Comparison of ENCODE assay signal across 8 mouse cellular contexts in genomic region chr3:135826684-135827249, GRCm38 (mm10). TPM values are rescaled to one million over a fixed set of nuclear protein-coding genes. Genes with fewer than 3 reads are reported as not detected.
DNase-seq lines count a peak whose midpoint lies in the region; ATAC-seq and TF ChIP-seq lines count a peak whose summit lies in the region.

No protein-coding gene starts in this region.

- no peak for TF ChIP-seq CTCF in heart, adult 2 months (IDR thresholded peaks at IDR 0.05)
- TF ChIP-seq CTCF in MEL (IDR thresholded peaks at IDR 0.05 in 2 of 3, conservative IDR thresholded peaks at IDR 0.05 in 1 of 3; ENCODE audit: control insufficient read depth in 1 of 3, insufficient read depth in 1 of 3, low read depth in 2 of 3, low read length in 3 of 3, poor library complexity in 1 of 3, severe bottlenecking in 1 of 3), result no peak

- intact Hi-C loops in heart, adult 2 months (cut with DNase I), result no loop called here

- DNase-seq in heart, adult 2 months, result no peak
- DNase-seq in heart, postnatal 4 days, result no peak
- DNase-seq in MEL (ENCODE audit: low read depth, low spot score), result peak; percentile 79
- no peak for DNase-seq in frontal cortex, postnatal 14 days (ENCODE audit: low spot score in 2 of 2)
- no peak for DNase-seq in cerebellum, postnatal 4 days (ENCODE audit: low spot score in 2 of 2)
- DNase-seq in layer of hippocampus, adult 11-12 months (ENCODE audit: low spot score), result no peak

- H3K36me3 ChIP-seq in heart, adult 2 months (ENCODE audit: control insufficient read depth, insufficient read depth, low read length), result no peaks in the 10 kb centered on the region
- H3K36me3 ChIP-seq in MEL (ENCODE audit: control insufficient read depth in 1 of 2, insufficient read depth in 2 of 2, low read length in 2 of 2), result peaks cover 0 to 22% of the 10 kb centered on the region in 2 experiments; a peak in 2 of 4 replicates
- H3K36me3 ChIP-seq in hindbrain, embryonic 16.5 days (ENCODE audit: control insufficient read depth, insufficient read depth, low read length), result no peaks in the 10 kb centered on the region

- TF ChIP-seq POLR2A in heart, adult 2 months (IDR thresholded peaks at IDR 0.05; ENCODE audit: insufficient read depth, low read depth, low read length), result no peak
- no peak for TF ChIP-seq POLR2A in MEL (IDR thresholded peaks at IDR 0.05; ENCODE audit: control insufficient read depth in 1 of 2, insufficient read depth in 1 of 2, low read depth in 1 of 2, low read length in 2 of 2, poor library complexity in 1 of 2)

- H3K4me2 ChIP-seq in hindbrain, embryonic 16.5 days (ENCODE audit: low read length), result peak overlapping the region; percentile 97

- H3K9me3 ChIP-seq in MEL (replicated peaks; ENCODE audit: insufficient read depth, low read length), result no peaks in the 10 kb centered on the region
- H3K9me3 ChIP-seq in hindbrain, embryonic 16.5 days (ENCODE audit: control insufficient read depth, low read length), result no peaks in the 10 kb centered on the region

- no peak overlapping the region; the same call in 1 of the 2 replicates for H3K27ac ChIP-seq in heart, adult 2 months
- H3K27ac ChIP-seq in MEL (ENCODE audit: control insufficient read depth, low read depth, low read length), result peak overlapping the region; percentile 92
- no peak overlapping the region for H3K27ac ChIP-seq in hindbrain, embryonic 16.5 days (ENCODE audit: low read depth, low read length)

- no peak for TF ChIP-seq EP300 in heart, adult 2 months (IDR thresholded peaks at IDR 0.05; ENCODE audit: insufficient read depth, low read depth, low read length)
- TF ChIP-seq EP300 in MEL (IDR thresholded peaks at IDR 0.05; ENCODE audit: low read depth in 1 of 2, low read length in 2 of 2), result peak in 1 of 2 experiments; percentile 26; a peak in 1 of 4 replicates

- TF ChIP-seq RAD21 in MEL (IDR thresholded peaks at IDR 0.05; ENCODE audit: low read depth, low read length), result no peak

- H3K27me3 ChIP-seq in heart, adult 2 months (ENCODE audit: control insufficient read depth, insufficient read depth, low read length), result no peaks in the 10 kb centered on the region; the same call in 1 of the 2 replicates
- H3K27me3 ChIP-seq in MEL (ENCODE audit: control insufficient read depth in 1 of 2, insufficient read depth in 2 of 2, low read length in 2 of 2), result no peaks in the 10 kb centered on the region
- peaks cover 5% of the 10 kb centered on the region for H3K27me3 ChIP-seq in hindbrain, embryonic 16.5 days (replicated peaks; ENCODE audit: control insufficient read depth, insufficient read depth, low read length)

- H3K4me3 ChIP-seq in heart, adult 2 months, result peak overlapping the region; percentile 65
- H3K4me3 ChIP-seq in MEL (ENCODE audit: control insufficient read depth in 1 of 2, insufficient read depth in 1 of 2, low read depth in 2 of 2, low read length in 2 of 2), result peak overlapping the region; percentile 65
- peak overlapping the region; percentile 59 for H3K4me3 ChIP-seq in hindbrain, embryonic 16.5 days (ENCODE audit: low read length)

- no peaks in the 10 kb centered on the region for H3K79me2 ChIP-seq in heart, adult 2 months (replicated peaks; ENCODE audit: control insufficient read depth, insufficient read depth, low read length)
- peaks cover 2% of the 10 kb centered on the region; the same call in 1 of the 2 replicates for H3K79me2 ChIP-seq in MEL (ENCODE audit: control insufficient read depth, insufficient read depth, low read length, poor library complexity)

- H3K9ac ChIP-seq in heart, adult 2 months (ENCODE audit: low read depth, low read length), result peak overlapping the region; percentile 62
- peak overlapping the region; percentile 81 for H3K9ac ChIP-seq in MEL (ENCODE audit: control insufficient read depth, low read depth, low read length, poor library complexity, severe bottlenecking)
- peak overlapping the region; percentile 68 for H3K9ac ChIP-seq in hindbrain, embryonic 16.5 days (ENCODE audit: low read depth, low read length)

- WGBS in heart, adult 2 months, result 28% methylated on average over 12 of the region's 12 CpGs
- 26% methylated on average over 12 of the region's 12 CpGs for WGBS in hindbrain, embryonic 16.5 days

- no peaks in the 10 kb centered on the region for H3K4me1 ChIP-seq in heart, adult 2 months (ENCODE audit: control insufficient read depth, insufficient read depth, low read length)
- peaks cover 8 to 9% of the 10 kb centered on the region in 2 experiments; a peak in 3 of 4 replicates for H3K4me1 ChIP-seq in MEL (ENCODE audit: control insufficient read depth in 1 of 2, insufficient read depth in 2 of 2, low read length in 2 of 2)
- peaks cover 10% of the 10 kb centered on the region for H3K4me1 ChIP-seq in hindbrain, embryonic 16.5 days (ENCODE audit: control insufficient read depth, insufficient read depth, low read depth, low read length)

- ATAC-seq in hindbrain, embryonic 16.5 days, result no peak
- 0 out of 2 replicates have a peak, but pooled peaks have one; percentile 2 for ATAC-seq in megakaryocyte progenitor cell, adult 5-6 weeks (replicated peaks; ENCODE audit: poor library complexity)

TF ChIP-seq in MEL, 35 proteins besides CTCF, POLR2A, EP300 and RAD21:
- TF ChIP-seq SIN3A (IDR thresholded peaks at IDR 0.05; ENCODE audit: low read length) (peak; percentile 63; the same call in 1 of the 2 replicates), TCF12 (IDR thresholded peaks at IDR 0.05; ENCODE audit: low read depth, low read length) (0 out of 2 replicates have a peak, but pooled peaks have one; percentile 18), MAX (IDR thresholded peaks at IDR 0.05; ENCODE audit: low read length) (no peak), GATA1 (IDR thresholded peaks at IDR 0.05; ENCODE audit: low read depth, low read length) (peak; percentile 59; the same call in 1 of the 2 replicates), NELFE (IDR thresholded peaks at IDR 0.05; ENCODE audit: low read depth, low read length) (0 out of 2 replicates have a peak, but pooled peaks have one; percentile 38), TBP (IDR thresholded peaks at IDR 0.05; ENCODE audit: low read depth, low read length) (peak; percentile 29), ETS1 (IDR thresholded peaks at IDR 0.05; ENCODE audit: low read depth, low read length) (peak; percentile 46; the same call in 1 of the 2 replicates), GABPA (IDR thresholded peaks at IDR 0.05; ENCODE audit: low read depth, low read length) (no peak), USF1 (IDR thresholded peaks at IDR 0.05; ENCODE audit: low read depth, low read length) (no peak)

RNA-seq across cellular contexts. Expression of gene Slc39a8, which starts 1.7 kb away (rescaled TPM):
- total RNA-seq in heart, adult 2 months (2021), result 1 to 10 TPM; 5.3 to 7.1 TPM
- polyA plus RNA-seq in heart, adult 2 months (2012; rRNA removed), result 2.8 and 4.6 TPM in 2 replicates
- total RNA-seq in heart, postnatal 4 days (2021), result 10 to 100 TPM in 1 of 2 experiments, 1 to 10 TPM in 1; 9.0 to 10.9 TPM
- 14.3 and 19.8 TPM in 2 replicates for total RNA-seq in MEL (2012; rRNA removed)
- polyA plus RNA-seq in MEL (2012; ENCODE audit: insufficient read depth in 1 of 2, insufficient read length in 2 of 2, low read depth in 1 of 2, low replicate concordance in 2 of 2, missing spikeins in 1 of 2), result 10 to 100 TPM in 1 of 2 experiments, not detected in 1; 21.5 TPM
- 11.2 and 12.2 TPM in 2 replicates for polyA plus RNA-seq in hindbrain, embryonic 16.5 days (2015; fragmentation: Nextera tagmentation; extraction: Ambion mirVana)
- total RNA-seq in megakaryocyte progenitor cell, adult 5-6 weeks (2015), result 16.8 and 20.6 TPM in 2 replicates
- 13.5 and 14.4 TPM in 2 replicates for total RNA-seq in megakaryocyte progenitor cell, adult 5-6 weeks (2017)
